Mouse (Mus musculus) right cerebral cortex, postnatal 25 days (tissue): ENCODE measurements around the gene Fgfr2.
A peak's percentile ranks its signal among the peaks of the same experiment; 100 is the strongest.
"Not testable (repeated sequence)": the region's sequence is repeated elsewhere in the genome, so short reads cannot be mapped to it uniquely, and the experiment has no call there.

Experiments used
- DNase-seq: peaks from one replicate; pipeline ENCODE4 v3.0.0; 2022

The Fgfr2 gene

GRCm38 (mm10) chr7:130693800-130694193 is 2429.4 kb downstream of the Fgfr2 start:
- DNase-seq = no peak

GRCm38 (mm10) chr7:130692943-130693799 is 2430.0 kb downstream of the Fgfr2 start:
- DNase-seq = peak; percentile 56

GRCm38 (mm10) chr7:130692392-130692942 is 2430.7 kb downstream of the Fgfr2 start:
- DNase-seq = peak; percentile 83

- no peak for DNase-seq
Observed at GRCm38 (mm10) chr7:130691931-130692330, 2431.2 kb downstream of the Fgfr2 start.

- no peak for DNase-seq
Observed at GRCm38 (mm10) chr7:130690869-130691268, 2432.3 kb downstream of the Fgfr2 start.

- no peak for DNase-seq
Observed at GRCm38 (mm10) chr7:130688601-130689000, 2434.5 kb downstream of the Fgfr2 start.

- DNase-seq = peak; percentile 80
Observed at GRCm38 (mm10) chr7:130681798-130682197, 2441.4 kb downstream of the Fgfr2 start.

GRCm38 (mm10) chr7:130678414-130678813 is 2444.7 kb downstream of the Fgfr2 start:
- DNase-seq = no peak

- no peak for DNase-seq
Observed at GRCm38 (mm10) chr7:130677541-130678274, 2445.4 kb downstream of the Fgfr2 start.

GRCm38 (mm10) chr7:130676885-130677540 is 2446.1 kb downstream of the Fgfr2 start:
- DNase-seq = no peak

GRCm38 (mm10) chr7:130674526-130674925 is 2448.6 kb downstream of the Fgfr2 start:
- DNase-seq = no peak

GRCm38 (mm10) chr7:130673169-130674033 is 2449.7 kb downstream of the Fgfr2 start:
- peak; percentile 29 for DNase-seq

GRCm38 (mm10) chr7:130671301-130671700 is 2451.8 kb downstream of the Fgfr2 start:
- DNase-seq = no peak

GRCm38 (mm10) chr7:130670358-130670757 is 2452.8 kb downstream of the Fgfr2 start:
- DNase-seq = no peak

GRCm38 (mm10) chr7:130669370-130669881 is 2453.7 kb downstream of the Fgfr2 start:
- no peak for DNase-seq

- no peak for DNase-seq
Observed at GRCm38 (mm10) chr7:130668729-130669281, 2454.3 kb downstream of the Fgfr2 start.

GRCm38 (mm10) chr7:130668013-130668412 is 2455.1 kb downstream of the Fgfr2 start:
- DNase-seq = not testable (repeated sequence)

GRCm38 (mm10) chr7:130665358-130665757 is 2457.8 kb downstream of the Fgfr2 start:
- no peak for DNase-seq

- no peak for DNase-seq
Observed at GRCm38 (mm10) chr7:130664629-130665028, 2458.5 kb downstream of the Fgfr2 start.

GRCm38 (mm10) chr7:130664037-130664436 is 2459.1 kb downstream of the Fgfr2 start:
- DNase-seq = no peak

GRCm38 (mm10) chr7:130662869-130663268 is 2460.3 kb downstream of the Fgfr2 start:
- DNase-seq = no peak

GRCm38 (mm10) chr7:130662250-130662649 is 2460.9 kb downstream of the Fgfr2 start:
- DNase-seq = no peak
